Mouse (Mus musculus): ENCODE results near the gene Lilra5.
"Not testable (repeated sequence)": the region's sequence is repeated elsewhere in the genome, so short reads cannot be mapped to it uniquely, and the experiment has no call there.

- TF ChIP-seq POLR2A (IDR thresholded peaks at IDR 0.05; ENCODE audit: borderline replicate concordance, extremely low read depth, low read depth, low read length); CTCF (IDR thresholded peaks at IDR 0.05; ENCODE audit: insufficient read depth, low read length): not testable (repeated sequence)
Measured at GRCm38 (mm10) chr7:4251211-4251610, 13.7 kb downstream of the Lilra5 start.

Data from lung, adult 2 months (tissue).